21 mouse cellular contexts compared by ENCODE assay signal in genomic region chr11:107998891-107999290, GRCm38 (mm10).
DNase-seq lines count a peak whose midpoint lies in the region; ATAC-seq lines count a peak whose summit lies in the region.
"Had no signal": no experiment of that assay in that cellular context is flagged by ENCODE, and none has a peak within 500 bp of the region (broad histone marks: within the 10 kb centered on the region; RNA-seq: fewer than 3 reads in every experiment).

No protein-coding gene starts in this region.

- no peak overlapping the region for H3K4me3 ChIP-seq in lung, embryonic 15.5 days
- H3K4me3 ChIP-seq in liver, embryonic 13.5 days (replicated peaks) = no peak overlapping the region
- no peak overlapping the region for H3K4me3 ChIP-seq in intestine, embryonic 15.5 days (replicated peaks)
- H3K4me3 ChIP-seq: embryonic facial prominence, embryonic 13.5 days; gastrocnemius, adult 2 months; heart, embryonic 10.5 days; hindbrain, embryonic 10.5 days had no signal

- H3K36me3 ChIP-seq in lung, embryonic 15.5 days = no peaks in the 10 kb centered on the region
- no peaks in the 10 kb centered on the region for H3K36me3 ChIP-seq in liver, embryonic 13.5 days
- no peaks in the 10 kb centered on the region for H3K36me3 ChIP-seq in intestine, embryonic 15.5 days
- H3K36me3 ChIP-seq: embryonic facial prominence, embryonic 13.5 days; G1E; heart, embryonic 10.5 days; hindbrain, embryonic 10.5 days had no signal

- 0 out of 2 replicates have a peak, but pooled peaks have one; percentile 19 for ATAC-seq in lung, embryonic 15.5 days (ENCODE audit: borderline replicate concordance, extremely low read depth, low FRiP score, low TSS enrichment)
- peak; percentile 77 for ATAC-seq in liver, embryonic 13.5 days (ENCODE audit: low read depth)
- ATAC-seq in intestine, embryonic 15.5 days = no peak
- ATAC-seq: forebrain, embryonic 14.5 days; intestine, embryonic 16.5 days; Patski had no signal

- no peaks in the 10 kb centered on the region for H3K9me3 ChIP-seq in lung, embryonic 15.5 days
- H3K9me3 ChIP-seq in liver, embryonic 13.5 days (replicated peaks) = no peaks in the 10 kb centered on the region
- no peaks in the 10 kb centered on the region for H3K9me3 ChIP-seq in intestine, embryonic 15.5 days
- H3K9me3 ChIP-seq: embryonic facial prominence, embryonic 13.5 days; heart, embryonic 10.5 days; hindbrain, embryonic 10.5 days had no signal

- H3K27ac ChIP-seq in lung, embryonic 15.5 days = no peak overlapping the region
- H3K27ac ChIP-seq in liver, embryonic 13.5 days = no peak overlapping the region
- H3K27ac ChIP-seq in intestine, embryonic 15.5 days = no peak overlapping the region
- H3K27ac ChIP-seq: embryonic facial prominence, embryonic 13.5 days; gastrocnemius, adult 2 months; heart, embryonic 10.5 days; hindbrain, embryonic 10.5 days; hindbrain, embryonic 14.5 days had no signal

- H3K4me2 ChIP-seq in lung, embryonic 15.5 days = no peak overlapping the region
- H3K4me2 ChIP-seq in liver, embryonic 13.5 days = peak overlapping the region; percentile 26; the same call in 1 of the 2 replicates
- H3K4me2 ChIP-seq in intestine, embryonic 15.5 days (replicated peaks) = no peak overlapping the region
- H3K4me2 ChIP-seq: embryonic facial prominence, embryonic 13.5 days; hindbrain, embryonic 14.5 days had no signal

- 60% methylated on average over 3 of the region's 3 CpGs for WGBS in lung, embryonic 15.5 days
- WGBS in liver, embryonic 13.5 days (ENCODE audit: insufficient replicate concordance) = 40% methylated on average over 3 of the region's 3 CpGs
- WGBS in intestine, embryonic 15.5 days = 73% methylated on average over 3 of the region's 3 CpGs

- DNase-seq in lung, adult 18-20 months = no peak
- DNase-seq in ZHBTc4 (ENCODE audit: low read depth, low spot score) = peak; percentile 52
- DNase-seq in liver, embryonic 13.5 days = no peak
- DNase-seq in Muller cell, postnatal 12 days (ENCODE audit: inconsistent ontology term) = no peak
- no peak for DNase-seq in layer of hippocampus, postnatal 25 days (ENCODE audit: extremely low spot score in 1 of 2, low spot score in 1 of 2)
- DNase-seq: adrenal gland, postnatal 14 days; cerebellum, adult 18-20 months; cerebellum, adult 9-11 months; cerebellum, postnatal 36 days; gastrocnemius, adult 2 months; gastrocnemius, postnatal 25 days had no signal

- no peak overlapping the region for H3K9ac ChIP-seq in lung, embryonic 15.5 days
- no peak overlapping the region for H3K9ac ChIP-seq in liver, embryonic 13.5 days
- H3K9ac ChIP-seq in intestine, embryonic 15.5 days = no peak overlapping the region
- H3K9ac ChIP-seq: embryonic facial prominence, embryonic 13.5 days; hindbrain, embryonic 14.5 days had no signal

- no peaks in the 10 kb centered on the region for H3K27me3 ChIP-seq in lung, embryonic 15.5 days
- H3K27me3 ChIP-seq in liver, embryonic 13.5 days = no peaks in the 10 kb centered on the region
- H3K27me3 ChIP-seq in intestine, embryonic 15.5 days (replicated peaks) = no peaks in the 10 kb centered on the region
- H3K27me3 ChIP-seq: embryonic facial prominence, embryonic 13.5 days; Patski had no signal

- peaks cover 3% of the 10 kb centered on the region; the same call in 1 of the 2 replicates for H3K4me1 ChIP-seq in lung, embryonic 15.5 days
- H3K4me1 ChIP-seq in liver, embryonic 13.5 days (replicated peaks) = peaks cover 18% of the 10 kb centered on the region
- no peaks in the 10 kb centered on the region for H3K4me1 ChIP-seq in intestine, embryonic 15.5 days (replicated peaks)
